Mouse (Mus musculus): Measurements from ENCODE around the gene Ugt1a2. TPM values are rescaled to one million over a fixed set of nuclear protein-coding genes. Genes with fewer than 3 reads are reported as not detected.

Gene Ugt1a2
- total and polyA plus RNA-seq, 2 experiments from 2014 or later, result not detected

- Histone ChIP-seq H3K27ac (no peak overlapping the region), H3K4me1 (ENCODE audit: insufficient read depth, low read length) (no peaks in the 10 kb centered on the region), H3K9ac (replicated peaks; ENCODE audit: low read length) (no peak overlapping the region), H3K9me3 (ENCODE audit: low read length) (peaks cover 41% of the 10 kb centered on the region), H3K27me3 (ENCODE audit: insufficient read depth, low read length) (no peaks in the 10 kb centered on the region), H3K36me3 (ENCODE audit: insufficient read depth, low read length) (peaks cover 7% of the 10 kb centered on the region; the same call in 1 of the 2 replicates), H3K4me2 (ENCODE audit: low read depth, low read length) (no peak overlapping the region), H3K4me3 (ENCODE audit: low read length) (no peak overlapping the region)
- DNase-seq (ENCODE audit: low spot score) (no peak), ATAC-seq (no peak)
- TF ChIP-seq CTCF (IDR thresholded peaks at IDR 0.05; ENCODE audit: low read depth), result no peak
- WGBS, result 77% methylated on average over 13 of the region's 13 CpGs
Measured at GRCm38 (mm10) chr1:88255989-88256754, 55.8 kb downstream of the Ugt1a2 start.

- H3K9me3 ChIP-seq (ENCODE audit: low read length), result peaks cover 39% of the 10 kb centered on the region
- no peak overlapping the region for H3K27ac ChIP-seq
- H3K4me1 ChIP-seq (ENCODE audit: insufficient read depth, low read length), result no peaks in the 10 kb centered on the region
- peaks cover 16% of the 10 kb centered on the region; the same call in 1 of the 2 replicates for H3K36me3 ChIP-seq (ENCODE audit: insufficient read depth, low read length)
- no peak for DNase-seq (ENCODE audit: low spot score)
- no peak for TF ChIP-seq CTCF (IDR thresholded peaks at IDR 0.05; ENCODE audit: low read depth)
- WGBS, result 80% methylated on average over 10 of the region's 10 CpGs
- H3K27me3 ChIP-seq (ENCODE audit: insufficient read depth, low read length), result no peaks in the 10 kb centered on the region
- no peak overlapping the region for H3K4me2 ChIP-seq (ENCODE audit: low read depth, low read length)
- H3K9ac ChIP-seq (replicated peaks; ENCODE audit: low read length), result no peak overlapping the region
- ATAC-seq, result no peak
- H3K4me3 ChIP-seq (ENCODE audit: low read length), result no peak overlapping the region
Measured at GRCm38 (mm10) chr1:88256886-88257663, 56.7 kb downstream of the Ugt1a2 start.

- H3K4me3 ChIP-seq (ENCODE audit: low read length), result no peak overlapping the region
- H3K4me1 ChIP-seq (ENCODE audit: insufficient read depth, low read length), result no peaks in the 10 kb centered on the region
- ATAC-seq (no peak), DNase-seq (ENCODE audit: low spot score) (no peak)
- peaks cover 20% of the 10 kb centered on the region; the same call in 1 of the 2 replicates for H3K36me3 ChIP-seq (ENCODE audit: insufficient read depth, low read length)
- no peak overlapping the region for H3K4me2 ChIP-seq (ENCODE audit: low read depth, low read length)
- H3K27ac ChIP-seq, result no peak overlapping the region
- 82% methylated on average over 6 of the region's 6 CpGs for WGBS
- no peak overlapping the region for H3K9ac ChIP-seq (replicated peaks; ENCODE audit: low read length)
- no peaks in the 10 kb centered on the region for H3K27me3 ChIP-seq (ENCODE audit: insufficient read depth, low read length)
- no peak for TF ChIP-seq CTCF (IDR thresholded peaks at IDR 0.05; ENCODE audit: low read depth)
- H3K9me3 ChIP-seq (ENCODE audit: low read length), result peaks cover 32% of the 10 kb centered on the region
Measured at GRCm38 (mm10) chr1:88257681-88258080, 57.3 kb downstream of the Ugt1a2 start.

DNA sequence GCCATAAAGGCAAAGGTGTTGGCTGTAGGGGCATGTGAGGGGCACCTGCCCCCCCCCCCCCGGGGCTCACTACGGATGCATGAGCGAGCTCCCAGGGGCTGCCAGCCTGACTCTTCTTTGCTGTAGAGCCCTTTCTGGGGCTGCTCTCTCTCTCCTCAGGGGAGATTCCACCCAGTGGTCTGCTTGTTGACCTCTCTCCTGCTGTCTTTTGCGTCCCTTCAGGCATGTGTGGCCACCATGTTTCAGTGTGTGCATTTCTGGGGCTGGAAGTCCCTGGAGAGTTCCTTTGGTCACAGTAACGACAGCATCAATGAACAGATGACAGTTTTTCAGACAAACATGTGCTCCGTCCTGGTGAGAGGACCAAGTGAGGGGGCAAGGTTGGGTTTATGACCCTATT lies 58.0 kb downstream of the Ugt1a2 start:
- no peak for ATAC-seq
- Histone ChIP-seq H3K4me3 (ENCODE audit: low read length) (no peak overlapping the region), H3K27me3 (ENCODE audit: insufficient read depth, low read length) (no peaks in the 10 kb centered on the region), H3K36me3 (ENCODE audit: insufficient read depth, low read length) (peaks cover 27% of the 10 kb centered on the region), H3K4me1 (ENCODE audit: insufficient read depth, low read length) (no peaks in the 10 kb centered on the region), H3K27ac (no peak overlapping the region), H3K9me3 (ENCODE audit: low read length) (peaks cover 30% of the 10 kb centered on the region; the same call in 1 of the 2 replicates), H3K9ac (replicated peaks; ENCODE audit: low read length) (no peak overlapping the region), H3K4me2 (ENCODE audit: low read depth, low read length) (no peak overlapping the region)
- no peak for TF ChIP-seq CTCF (IDR thresholded peaks at IDR 0.05; ENCODE audit: low read depth)
- DNase-seq (ENCODE audit: low spot score), result no peak
- WGBS, result 67% methylated on average over 6 of the region's 6 CpGs

DNA sequence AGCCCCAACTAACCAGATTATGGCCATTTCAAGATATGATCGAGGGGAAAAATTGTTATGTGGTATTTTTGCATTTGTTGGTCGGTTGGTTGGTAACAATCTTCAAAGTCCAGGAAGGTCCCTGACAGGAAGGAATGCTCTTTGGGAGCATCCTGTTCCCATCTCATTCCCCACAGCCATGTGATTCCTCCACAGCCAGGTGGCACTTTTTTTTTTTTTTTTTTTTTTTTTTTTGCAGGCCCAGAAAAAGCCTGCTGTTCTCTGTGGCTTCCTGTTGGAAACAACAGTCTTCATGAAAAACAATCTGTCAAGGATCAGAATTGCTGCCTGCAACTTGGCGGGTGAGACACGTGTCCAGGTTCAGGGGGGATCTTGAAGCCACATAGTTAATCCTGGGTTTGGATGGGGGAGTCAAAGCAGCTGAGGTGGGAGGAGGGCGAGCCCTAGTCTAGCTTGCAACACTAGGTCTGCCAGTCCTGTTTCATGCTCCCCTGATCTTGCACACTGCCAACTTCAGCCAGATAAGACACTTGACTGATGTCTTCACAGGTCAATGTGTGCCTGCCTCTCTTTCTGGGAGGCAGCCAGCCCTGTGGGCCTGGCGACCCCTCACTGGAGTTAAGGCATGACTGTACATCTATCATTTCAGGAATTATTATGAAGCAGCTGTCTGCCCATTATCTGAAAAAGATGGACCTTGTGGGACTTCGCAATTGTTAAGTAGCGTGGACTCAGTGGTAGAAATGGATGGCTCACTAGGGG lies 58.7 kb downstream of the Ugt1a2 start:
- peaks cover 30% of the 10 kb centered on the region; the same call in 1 of the 2 replicates for H3K9me3 ChIP-seq (ENCODE audit: low read length)
- peak overlapping the region; percentile 3 for H3K27ac ChIP-seq

DNA sequence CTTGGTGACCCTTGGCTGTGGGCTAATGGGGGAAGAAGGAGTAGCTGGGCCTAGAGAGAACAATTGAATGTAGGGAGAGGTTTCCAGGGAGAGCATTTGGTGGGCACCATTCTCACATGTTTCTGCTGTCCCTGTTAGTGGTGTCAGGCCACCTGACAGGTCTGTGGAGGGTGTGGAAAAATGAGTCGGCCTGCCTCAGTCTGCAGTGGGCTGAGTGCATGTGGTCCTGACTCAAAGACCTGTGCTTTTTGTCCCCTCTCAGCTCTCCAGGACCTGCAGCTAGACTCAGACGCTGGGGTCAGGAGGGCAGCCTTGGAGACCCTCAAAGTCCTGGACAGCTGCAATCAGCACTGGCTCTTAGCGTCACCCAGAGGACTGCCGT lies 59.2 kb downstream of the Ugt1a2 start:
- H3K27me3 ChIP-seq (ENCODE audit: insufficient read depth, low read length), result no peaks in the 10 kb centered on the region
- TF ChIP-seq CTCF (IDR thresholded peaks at IDR 0.05; ENCODE audit: low read depth), result no peak
- H3K4me3 ChIP-seq (ENCODE audit: low read length), result no peak overlapping the region
- H3K27ac ChIP-seq, result no peak overlapping the region; the same call in 1 of the 2 replicates
- DNase-seq (ENCODE audit: low spot score), result no peak
- H3K4me1 ChIP-seq (ENCODE audit: insufficient read depth, low read length), result no peaks in the 10 kb centered on the region
- H3K9me3 ChIP-seq (ENCODE audit: low read length), result peaks cover 27% of the 10 kb centered on the region; the same call in 1 of the 2 replicates
- peak; percentile 1 for ATAC-seq
- peaks cover 40% of the 10 kb centered on the region for H3K36me3 ChIP-seq (ENCODE audit: insufficient read depth, low read length)
- WGBS, result 78% methylated on average over 4 of the region's 4 CpGs
- H3K9ac ChIP-seq (replicated peaks; ENCODE audit: low read length), result no peak overlapping the region
- H3K4me2 ChIP-seq (ENCODE audit: low read depth, low read length), result no peak overlapping the region

More for the DNA sequence above, 58.7 kb downstream of the Ugt1a2 start:
- ATAC-seq, result peak; percentile 24
- Histone ChIP-seq H3K27me3 (ENCODE audit: insufficient read depth, low read length) (no peaks in the 10 kb centered on the region), H3K36me3 (ENCODE audit: insufficient read depth, low read length) (peaks cover 34% of the 10 kb centered on the region), H3K4me3 (ENCODE audit: low read length) (no peak overlapping the region), H3K4me1 (ENCODE audit: insufficient read depth, low read length) (no peaks in the 10 kb centered on the region), H3K9ac (replicated peaks; ENCODE audit: low read length) (no peak overlapping the region), H3K4me2 (ENCODE audit: low read depth, low read length) (no peak overlapping the region)
- WGBS, result 71% methylated on average over 8 of the region's 8 CpGs
- peak; percentile 81 for DNase-seq (ENCODE audit: low spot score)
- no peak for TF ChIP-seq CTCF (IDR thresholded peaks at IDR 0.05; ENCODE audit: low read depth)
